Mouse (Mus musculus) forelimb bud, embryonic 11.5 days (tissue): Measurements from ENCODE around the gene Med20.
"Not testable (repeated sequence)": the region's sequence is repeated elsewhere in the genome, so short reads cannot be mapped to it uniquely, and the experiment has no call there.

ENCODE experiments used
- DNase-seq: peaks from one replicate; pipeline ENCODE4 v3.0.0-alpha.2; 2012; ENCODE audit warnings: low read depth, low spot score

Med20 gene

DNA sequence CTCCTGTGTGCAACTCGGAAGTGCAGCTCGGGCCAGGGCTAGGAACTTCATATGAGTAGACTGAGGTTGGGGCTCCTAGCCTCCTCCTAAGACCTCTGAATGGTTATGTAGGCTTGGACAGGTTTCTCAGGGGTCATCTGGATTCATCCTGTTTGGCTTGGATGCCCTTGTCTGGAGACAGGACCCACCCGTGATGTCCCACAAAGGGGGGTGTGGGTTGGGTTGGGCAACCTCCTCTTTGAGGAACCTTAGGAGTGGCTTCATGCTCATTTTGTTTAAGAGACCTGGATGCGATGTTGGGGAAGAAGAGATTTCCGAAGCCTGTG, 14.6 kb upstream of the Med20 start:
- no peak for DNase-seq

DNA sequence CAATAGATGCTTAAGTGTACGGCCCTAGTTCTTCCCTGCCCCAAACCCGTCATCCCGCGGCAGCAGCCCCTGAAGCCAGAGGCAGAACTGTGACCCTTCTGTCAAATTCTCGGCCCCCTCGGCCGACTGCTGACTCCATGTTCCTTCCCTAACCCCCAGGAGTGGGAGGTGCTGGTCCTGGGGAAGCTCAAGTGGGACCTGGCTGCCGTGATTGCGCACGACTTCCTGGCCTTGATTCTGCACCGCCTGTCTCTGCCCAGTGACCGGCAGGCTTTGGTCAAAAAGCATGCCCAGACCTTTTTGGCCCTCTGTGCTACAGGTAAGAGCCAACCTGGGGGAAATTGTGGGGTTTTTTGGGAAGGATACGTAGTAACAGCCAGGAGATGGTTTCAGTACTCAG, 14.1 kb upstream of the Med20 start:
- DNase-seq: no peak

DNA sequence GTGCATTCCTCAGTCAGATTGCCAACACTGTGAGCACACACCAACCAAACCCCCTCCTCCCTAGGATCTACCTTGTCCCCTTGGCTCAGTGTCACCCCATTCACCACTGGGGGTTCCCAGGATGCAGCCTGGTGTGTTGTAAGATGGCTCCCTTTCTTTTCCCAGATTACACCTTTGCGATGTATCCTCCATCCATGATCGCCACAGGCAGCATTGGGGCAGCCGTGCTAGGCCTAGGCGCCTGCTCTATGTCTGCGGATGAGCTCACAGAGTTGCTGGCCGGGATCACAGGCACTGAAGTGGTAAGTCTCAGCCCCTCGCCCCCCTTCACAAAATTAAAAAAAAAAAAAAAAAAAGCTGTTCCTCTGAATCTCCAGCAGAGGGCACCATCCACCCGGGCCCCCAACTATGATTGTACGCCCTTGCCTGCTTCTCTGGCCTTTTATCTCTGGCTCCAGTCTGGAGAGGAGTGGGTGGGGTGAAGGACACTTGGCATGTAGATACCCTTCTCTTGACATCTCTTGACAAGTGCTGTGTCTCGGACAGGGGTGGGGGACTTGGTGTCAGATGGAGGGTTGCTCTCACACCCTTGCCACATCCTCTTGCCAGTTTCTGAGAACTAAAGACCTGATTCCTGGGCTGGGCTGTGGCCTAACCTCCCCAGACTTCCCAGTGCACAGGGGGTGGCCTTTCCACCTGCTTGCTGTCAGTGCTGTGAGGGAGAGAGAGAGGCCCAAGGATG, 13.4 kb upstream of the Med20 start:
- DNase-seq: no peak

DNA sequence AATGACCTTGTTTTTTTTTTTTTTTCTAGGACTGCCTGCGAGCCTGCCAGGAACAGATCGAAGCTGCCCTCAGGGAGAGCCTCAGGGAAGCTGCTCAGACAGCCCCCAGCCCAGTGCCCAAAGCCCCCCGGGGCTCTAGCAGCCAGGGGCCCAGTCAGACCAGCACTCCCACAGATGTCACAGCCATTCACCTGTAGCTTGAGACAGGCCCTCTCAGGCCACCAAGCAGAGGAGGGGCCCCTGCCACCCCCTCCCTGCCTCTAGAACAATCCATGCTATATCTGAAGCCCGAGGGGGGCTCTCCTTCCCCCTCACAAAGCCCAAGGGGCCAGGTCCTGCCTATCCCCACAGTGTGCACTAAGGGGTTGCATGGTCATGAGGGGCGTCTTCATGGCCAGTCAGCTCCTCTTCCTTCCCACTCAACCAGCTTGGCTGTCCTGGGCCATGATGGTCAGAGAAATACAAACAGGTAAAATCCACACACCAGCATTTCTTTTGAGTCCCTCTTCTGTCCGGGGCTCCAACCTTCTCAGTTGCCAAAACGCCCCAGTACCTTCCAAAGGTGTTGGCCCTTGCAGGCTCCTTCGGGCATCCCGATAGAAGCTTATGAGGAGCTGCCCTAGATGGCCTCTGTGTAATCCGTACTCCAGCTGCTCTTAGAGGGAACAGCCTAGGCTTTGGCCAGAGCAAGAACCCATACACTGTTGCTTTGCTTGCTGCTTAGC, 12.6 kb upstream of the Med20 start:
- not testable (repeated sequence) for DNase-seq

DNA sequence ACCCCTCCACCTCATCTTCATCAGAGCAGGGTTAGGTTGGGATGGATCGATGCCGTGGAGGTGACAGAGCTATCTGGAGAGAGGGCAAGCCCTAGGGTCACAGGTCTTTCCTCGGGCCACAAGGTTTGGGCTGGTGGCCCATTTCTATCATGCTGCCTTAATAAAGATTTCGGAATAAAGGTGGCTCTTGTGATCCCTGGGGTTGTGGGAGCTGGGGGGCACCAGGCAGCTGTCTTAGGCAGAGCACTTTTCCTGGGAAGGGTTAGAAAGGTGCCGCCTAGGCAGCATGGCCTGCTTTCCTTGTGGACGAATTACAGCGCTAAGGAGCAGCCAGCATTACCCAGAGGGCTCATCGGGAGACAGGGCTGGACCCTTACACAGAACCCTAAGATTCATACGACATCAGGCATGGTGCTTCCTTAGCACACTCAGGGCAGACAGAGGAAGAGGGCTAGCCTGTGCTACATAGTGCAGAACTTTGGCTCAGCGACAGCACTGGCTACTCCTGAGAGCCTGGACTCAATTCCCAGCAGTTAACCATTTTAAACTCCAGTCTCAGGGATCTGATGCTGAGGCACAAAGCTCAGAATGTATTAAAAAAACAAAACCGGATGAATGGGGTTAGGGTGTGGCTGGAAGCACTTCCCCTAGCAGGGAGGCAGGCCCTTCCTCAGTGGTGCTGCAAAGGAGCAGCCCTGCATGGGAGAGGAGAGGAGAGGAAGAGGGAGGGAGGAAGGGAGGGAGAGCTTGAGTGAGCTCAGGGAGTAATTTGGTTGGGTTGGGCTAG, 11.7 kb upstream of the Med20 start:
- DNase-seq: no peak

DNA sequence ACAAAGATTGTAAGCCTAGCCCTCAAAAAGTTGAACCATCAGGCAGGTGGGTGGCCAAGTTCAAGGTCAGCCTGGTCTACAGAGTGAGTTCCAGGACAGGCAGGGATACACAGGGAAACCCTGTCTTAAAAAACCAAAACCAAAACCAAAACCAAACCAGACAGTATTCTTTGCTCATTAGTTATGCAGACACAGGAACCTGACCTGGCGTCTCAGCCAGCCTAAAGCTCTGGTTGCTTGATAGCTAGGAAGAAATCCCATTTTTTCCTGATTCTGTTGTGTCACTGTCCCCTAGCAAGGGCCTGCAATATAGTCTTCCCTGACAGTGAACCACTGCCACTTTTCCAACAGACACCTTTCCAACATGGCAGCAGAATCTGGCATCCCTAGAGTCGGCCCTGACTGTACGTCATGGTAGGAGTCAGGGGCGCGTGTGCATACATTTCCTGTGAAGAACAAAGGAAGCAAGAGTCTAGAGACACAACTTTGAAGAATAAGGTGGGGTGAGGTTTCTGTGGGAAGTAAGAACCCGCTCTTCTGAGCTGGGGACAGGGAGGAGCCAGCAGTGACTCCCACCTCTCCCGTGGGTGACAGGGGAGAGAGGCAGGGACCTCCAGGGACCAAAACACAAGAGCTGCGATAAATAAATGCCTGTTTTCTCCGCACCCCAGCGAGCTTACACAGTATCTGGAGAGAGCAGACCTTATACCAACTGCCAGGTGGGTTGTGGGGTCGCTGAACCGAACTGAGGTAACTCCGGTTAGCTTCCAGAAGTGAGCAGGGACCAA, 10.6 kb upstream of the Med20 start:
- no peak for DNase-seq

DNA sequence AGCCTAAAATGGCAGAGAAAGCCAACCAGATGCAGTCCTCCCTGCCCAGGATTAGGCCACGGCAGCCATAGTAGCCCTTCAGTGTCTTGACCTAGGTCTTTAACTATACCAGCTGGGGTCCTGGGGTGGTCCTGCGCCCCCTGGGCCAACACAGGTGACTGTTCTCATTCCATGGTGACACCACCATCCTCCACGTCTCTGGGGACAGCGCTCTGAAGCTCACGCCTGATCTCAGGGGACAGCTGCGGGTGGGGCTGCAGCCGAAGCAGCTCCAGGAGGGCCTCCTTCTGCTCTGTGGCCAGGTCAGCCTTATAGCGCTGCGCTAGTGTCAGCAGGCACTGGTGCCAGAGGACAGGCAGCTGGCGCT, 10.0 kb upstream of the Med20 start:
- no peak for DNase-seq

DNA sequence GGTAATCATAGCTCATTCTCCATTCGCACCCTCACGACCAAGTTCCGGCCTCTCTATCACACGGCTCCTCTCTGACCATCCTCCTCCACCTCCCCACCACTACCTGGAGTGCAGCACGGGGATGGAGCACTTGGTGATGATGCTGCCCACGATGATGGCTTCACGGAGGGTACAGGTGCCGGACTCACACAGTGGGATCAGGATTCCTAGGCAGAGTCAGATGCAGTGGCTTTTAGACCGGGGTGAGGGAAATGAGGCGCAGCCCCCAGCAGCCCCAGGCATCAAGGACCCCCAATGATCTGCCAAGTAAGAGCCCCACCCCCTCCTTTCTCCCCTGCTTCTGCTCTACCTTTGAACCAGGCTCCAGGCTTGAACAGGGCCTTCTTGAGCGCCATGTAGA, 9.1 kb upstream of the Med20 start:
- DNase-seq: no peak

DNA sequence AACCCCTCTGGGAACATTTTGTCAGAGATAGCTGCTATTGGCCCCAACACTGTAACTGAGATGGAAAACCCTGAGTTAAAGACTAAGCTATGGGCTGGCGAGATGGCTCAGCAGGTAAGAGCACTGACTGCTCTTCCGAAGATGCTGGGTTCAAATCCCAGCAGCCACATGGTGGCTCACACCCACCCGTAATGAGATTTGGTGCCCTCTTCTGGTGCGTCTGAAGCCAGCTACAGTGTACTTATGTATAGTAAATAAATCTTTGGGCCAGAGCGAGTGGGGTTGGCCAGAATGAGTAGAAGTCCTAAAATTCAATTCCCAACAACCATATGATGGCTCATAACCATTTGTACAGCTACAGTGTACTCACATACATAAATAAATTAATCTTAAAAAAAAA, 5.2 kb upstream of the Med20 start:
- DNase-seq: no peak

DNA sequence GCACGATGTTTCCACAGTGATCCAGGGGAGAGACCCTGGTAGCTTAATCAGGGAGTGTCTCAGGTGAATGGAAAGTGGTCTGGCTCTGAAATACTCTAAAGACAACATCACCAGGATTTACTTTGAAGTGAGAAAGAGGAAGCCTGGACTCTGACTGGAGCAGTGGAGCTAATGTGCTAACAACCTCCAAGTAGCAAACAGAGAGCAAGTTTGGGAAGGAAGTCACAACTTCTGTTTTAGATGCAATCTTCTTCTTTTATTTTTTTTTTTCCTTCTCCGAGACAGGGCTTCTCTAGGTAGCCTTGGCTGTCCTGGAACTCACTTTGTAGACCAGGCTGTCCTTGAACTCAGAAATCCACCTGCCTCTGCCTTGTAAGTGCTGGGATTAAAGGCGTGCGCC, 2.2 kb upstream of the Med20 start:
- DNase-seq: no peak

DNA sequence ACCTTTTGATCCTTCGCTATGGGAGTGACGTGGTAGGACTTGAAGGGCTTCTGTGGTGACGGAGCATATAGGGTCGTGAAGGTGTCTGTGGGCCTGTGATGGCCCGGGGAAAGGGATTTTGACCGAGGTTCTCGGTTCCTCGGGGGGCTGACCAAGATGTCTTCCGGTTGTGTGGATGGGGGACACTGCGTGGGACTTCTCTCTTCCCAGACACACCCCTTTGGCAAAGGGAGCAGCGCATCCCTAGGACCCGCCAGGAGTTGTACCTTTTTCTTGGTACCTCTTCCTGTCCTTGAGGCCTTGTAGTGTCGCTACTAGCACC, 240 bp downstream of the Med20 start:
- DNase-seq: no peak

DNA sequence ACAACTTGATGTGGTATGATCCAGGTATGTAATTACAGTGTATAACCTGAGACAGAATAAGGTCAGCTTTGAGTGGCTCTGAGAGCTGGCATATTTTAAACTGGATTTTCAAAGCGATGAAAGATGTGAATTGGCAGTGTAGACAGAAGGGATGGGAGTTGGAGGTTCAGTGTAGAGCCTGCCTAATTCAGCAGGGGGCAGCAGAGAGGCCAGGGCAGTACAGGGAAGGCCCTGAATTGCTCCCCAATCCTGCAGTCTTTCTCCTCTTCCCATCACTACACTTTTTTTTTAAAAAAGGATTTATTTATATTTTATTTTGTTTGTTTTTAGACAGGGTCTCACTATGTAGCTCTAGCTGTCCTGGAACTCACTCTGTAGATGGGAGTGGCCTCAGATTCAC, 2.6 kb downstream of the Med20 start:
- DNase-seq: no peak

DNA sequence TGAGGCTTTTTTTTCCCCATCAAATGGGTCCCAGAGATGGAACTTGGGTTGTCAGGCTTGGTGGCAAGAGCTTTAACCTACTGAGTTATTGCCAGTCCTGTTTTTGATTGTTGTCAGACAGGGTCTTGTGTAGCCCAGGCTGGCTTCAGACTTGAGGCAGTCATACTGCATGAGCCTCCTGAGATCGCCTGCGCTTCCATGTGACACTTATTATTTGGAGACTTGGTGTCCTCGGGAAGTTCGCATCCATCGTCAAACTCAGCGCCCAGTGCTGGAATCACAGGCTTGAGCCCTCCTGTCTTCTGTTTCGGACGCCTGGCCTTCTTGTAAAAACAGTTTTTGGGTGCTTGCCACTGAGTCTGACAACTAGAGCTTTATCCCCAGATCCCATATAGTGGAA, 4.7 kb downstream of the Med20 start:
- no peak for DNase-seq

DNA sequence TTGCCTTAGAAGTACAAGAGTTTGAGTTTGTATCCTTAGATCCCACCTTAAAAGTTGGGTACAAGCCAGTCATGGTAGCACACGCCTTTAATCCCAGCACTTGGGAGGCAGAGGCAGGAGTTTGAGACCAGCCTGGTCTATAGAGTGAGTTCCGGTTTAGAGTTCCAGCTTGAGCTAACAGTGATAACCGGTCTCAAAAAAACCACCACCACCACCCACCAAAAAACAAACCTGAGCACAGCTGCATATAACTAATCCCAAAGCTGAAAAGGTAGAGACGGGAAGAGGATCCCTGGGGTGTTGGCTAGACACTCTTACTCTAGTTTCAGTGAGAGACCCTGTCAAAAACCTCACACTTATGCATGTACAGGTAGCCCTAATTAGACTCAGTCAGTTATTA, 5.3 kb downstream of the Med20 start:
- DNase-seq: no peak

DNA sequence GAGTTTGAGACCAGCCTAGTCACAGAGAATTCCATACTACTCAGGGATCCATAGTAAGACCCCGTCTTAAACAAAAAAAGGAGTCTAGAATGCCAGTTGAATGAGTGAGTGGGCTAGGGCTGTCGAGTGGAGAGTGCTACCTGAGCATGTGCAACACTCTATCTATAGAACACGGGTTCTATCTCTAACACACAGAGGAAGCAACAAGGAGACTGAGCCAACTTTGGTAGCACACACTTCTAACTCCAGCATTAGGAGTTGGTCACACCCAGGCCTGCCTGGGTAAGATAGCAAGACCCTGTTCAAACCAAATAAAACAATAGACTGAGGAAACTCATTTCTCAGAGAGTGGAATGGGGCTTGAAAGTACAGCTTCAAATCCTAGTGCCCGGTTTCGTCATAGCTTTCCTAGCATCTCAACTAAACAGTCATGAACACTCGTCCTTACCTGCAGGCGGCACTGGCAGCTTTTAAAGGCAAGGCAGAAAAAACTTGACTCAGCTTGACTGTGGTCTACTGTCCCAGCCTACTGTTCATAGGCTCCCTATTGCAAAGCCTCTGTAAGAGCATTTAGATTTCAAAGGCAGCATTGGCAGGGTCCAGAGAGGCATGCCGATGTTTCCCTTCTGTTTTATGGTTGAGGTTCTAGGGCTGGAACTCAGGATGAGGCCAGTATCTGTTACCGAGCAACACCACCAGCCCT, 6.4 kb downstream of the Med20 start:
- DNase-seq: no peak

DNA sequence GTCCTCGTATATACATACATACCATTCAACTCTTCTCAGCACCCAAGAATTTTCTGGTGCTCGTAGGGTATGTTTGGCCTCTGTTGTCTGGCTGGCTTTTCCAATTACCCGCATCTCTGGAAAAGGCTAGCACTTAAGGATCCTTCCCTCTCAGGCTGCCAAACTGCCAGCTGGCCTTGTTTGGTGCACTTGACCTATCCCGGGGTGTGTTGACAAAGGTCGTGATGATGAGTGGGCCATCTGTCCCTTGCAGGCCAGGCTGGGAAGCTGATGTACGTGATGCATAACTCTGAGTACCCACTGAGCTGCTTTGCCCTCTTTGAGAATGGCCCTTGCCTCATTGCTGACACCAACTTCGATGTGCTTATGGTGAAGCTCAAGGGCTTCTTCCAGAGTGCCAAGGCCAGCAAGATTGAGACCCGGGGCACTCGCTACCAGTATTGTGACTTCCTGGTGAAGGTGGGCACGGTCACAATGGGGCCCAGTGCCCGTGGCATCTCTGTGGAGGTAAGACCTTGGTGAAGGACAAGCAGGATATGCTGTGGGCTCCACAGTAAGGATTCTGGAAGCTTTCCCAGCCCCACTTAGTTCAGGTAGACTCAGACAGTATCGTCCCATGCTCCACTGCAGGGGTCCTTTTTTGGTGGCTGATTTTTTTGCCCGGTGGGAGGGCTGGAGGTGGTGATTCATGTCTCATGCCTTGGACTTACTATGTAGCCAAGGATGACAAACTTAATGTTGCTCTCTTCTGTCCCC, 7.4 kb downstream of the Med20 start:
- DNase-seq: no peak

DNA sequence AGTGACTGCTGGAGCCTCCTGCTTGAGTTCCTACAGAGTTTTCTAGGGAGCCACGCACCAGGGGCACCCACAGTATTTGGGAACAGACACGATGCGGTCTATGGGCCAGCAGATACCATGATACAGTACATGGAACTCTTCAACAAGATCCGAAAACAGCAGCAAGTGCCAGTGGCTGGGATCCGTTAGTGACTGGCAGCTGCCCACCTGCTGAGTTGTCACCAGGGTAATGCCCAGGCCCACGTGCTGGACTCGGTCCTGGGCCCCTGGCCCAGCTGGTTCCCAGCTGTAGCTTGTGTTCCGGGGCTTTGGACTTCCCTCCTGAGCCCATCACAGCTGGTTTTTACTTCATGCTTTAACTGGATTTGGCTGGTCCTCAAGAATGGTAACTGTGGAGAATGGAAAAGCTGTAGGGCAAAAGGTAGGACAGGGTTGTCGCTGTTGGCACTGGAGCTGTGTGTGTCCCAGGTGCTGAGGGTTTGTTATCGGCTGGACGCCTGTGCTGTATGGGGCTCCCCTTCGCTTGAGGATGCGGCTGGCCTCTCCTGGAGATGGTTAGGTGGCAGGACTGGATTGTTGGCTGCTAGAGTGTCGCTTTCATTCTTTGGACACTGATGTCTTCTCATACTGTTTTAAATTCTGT, 11.7 kb downstream of the Med20 start:
- DNase-seq: no peak

DNA sequence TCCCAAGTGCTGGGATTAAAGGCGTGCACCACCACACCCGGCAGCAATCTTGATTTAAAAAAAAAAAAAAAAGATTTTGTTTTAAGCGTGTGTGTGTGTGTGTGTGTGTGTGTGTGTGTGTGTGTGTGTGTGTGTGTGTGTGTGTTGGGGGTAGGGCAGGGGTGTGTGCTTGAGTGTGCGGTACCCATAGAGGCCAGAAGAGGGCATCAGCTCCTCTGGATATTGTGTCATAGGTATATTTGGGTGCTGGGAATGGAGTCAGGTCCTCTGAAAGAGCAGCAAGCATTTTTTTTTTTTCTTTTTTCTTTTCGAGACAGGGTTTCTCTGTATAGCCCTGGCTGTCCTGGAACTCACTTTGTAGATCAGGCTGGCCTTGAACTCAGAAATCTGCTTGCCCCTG, 13.2 kb downstream of the Med20 start:
- DNase-seq: not testable (repeated sequence)

DNA sequence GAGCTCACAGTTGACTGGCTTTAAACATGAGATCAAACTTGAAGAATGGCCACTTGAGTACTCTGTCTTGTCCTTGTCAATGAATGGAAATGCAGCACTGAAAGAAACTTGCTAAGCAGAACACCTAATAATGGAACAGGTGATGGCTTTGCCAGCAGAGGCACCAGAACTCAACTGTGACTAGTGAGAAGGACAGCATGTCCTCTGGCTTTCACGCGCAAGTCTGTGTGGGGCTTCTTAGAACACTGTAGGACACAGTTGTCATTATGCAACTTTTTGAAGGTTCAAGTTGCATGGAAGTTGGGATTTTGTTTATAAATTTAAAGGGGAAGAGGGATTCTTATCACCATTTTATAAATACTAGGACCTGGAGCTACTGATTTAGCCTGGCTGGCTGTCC, 13.7 kb downstream of the Med20 start:
- no peak for DNase-seq

DNA sequence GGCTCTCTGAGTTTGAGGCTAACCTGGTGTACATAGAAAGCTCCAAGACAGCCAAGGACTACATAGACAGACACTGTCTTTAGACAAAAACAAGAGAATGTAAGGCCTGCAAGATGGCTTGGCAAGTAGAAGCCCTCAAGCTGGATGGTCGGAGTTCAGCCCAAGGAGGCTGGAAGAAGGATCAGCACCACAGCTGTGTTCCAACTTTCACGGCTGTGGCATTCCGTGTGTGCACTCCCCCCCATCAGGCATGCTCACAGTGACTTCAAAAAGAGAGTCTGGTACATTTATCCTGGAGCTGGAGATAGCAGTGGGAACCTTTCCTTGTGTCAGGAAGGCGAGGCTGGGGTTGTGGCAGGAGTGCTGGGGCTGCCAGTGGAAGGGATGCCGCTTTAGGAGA, 14.6 kb downstream of the Med20 start:
- no peak for DNase-seq
